Mouse (Mus musculus): Measurements from ENCODE around the gene Glra3.

DNA sequence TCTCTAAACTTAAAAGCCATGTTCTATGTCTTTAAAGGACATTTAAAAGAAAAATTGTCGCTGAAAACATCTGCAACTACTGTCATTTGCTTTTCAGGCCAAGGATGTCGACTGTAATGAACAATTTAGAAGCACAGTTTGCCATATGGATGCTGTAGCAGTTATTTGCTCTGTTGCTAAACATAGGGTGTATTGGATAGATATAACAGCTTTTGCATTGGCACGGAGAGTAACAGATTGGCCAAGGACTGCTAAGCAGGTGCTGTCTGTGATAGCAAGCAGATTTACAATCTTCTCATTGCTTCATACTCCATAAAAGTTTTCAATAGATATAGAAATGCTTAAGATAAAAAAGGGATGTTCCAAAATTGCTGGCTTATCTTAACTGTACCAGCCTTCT lies 57.6 kb downstream of the Glra3 start:
- no peak for TF ChIP-seq FLI1 (IDR thresholded peaks at IDR 0.05; ENCODE audit: low read length)
- no peak for TF ChIP-seq GATA1 (IDR thresholded peaks at IDR 0.05; ENCODE audit: borderline replicate concordance, low read length)
